Mouse (Mus musculus): ENCODE measurements at regions not wholly inside any gene's neighbourhood (a gene's known extent, or its start where the extent isn't known, plus 50 kb on each side); places are given as distances from the start of the nearest gene placed in this dataset.

DNA sequence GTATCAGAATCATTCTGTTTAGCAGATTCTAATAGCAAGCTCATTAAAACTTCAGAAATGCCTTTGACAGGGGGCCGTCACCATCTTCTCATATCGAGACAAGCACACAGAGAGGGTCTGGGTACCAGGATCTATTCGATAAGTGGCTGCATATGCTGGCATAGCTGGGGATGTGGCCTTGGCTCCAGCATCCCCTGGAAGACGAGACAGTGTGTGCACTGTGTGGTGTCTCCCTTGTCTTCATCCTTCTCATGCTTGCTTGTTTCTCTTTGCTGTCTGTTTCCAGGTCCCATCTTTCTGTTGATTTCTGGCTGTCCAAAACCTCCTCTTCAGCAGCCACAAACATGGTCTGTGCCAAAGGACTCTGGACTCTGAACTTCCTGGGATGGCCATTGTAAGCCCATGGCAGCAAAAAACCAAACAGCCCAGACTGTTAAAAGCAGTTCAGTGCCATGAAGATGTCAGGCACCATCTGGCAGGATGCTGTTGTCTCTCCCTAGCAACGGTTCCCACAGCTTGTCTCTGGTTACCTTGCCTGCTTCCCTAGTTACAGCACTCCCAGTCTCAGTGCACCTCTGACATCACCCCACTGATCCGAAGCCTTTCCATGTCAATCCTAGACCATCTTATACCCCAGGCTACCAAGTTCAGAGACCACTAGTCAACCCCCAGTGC is 56.5 kb downstream of the Kctd12 start:
- no peak for DNase-seq

DNA sequence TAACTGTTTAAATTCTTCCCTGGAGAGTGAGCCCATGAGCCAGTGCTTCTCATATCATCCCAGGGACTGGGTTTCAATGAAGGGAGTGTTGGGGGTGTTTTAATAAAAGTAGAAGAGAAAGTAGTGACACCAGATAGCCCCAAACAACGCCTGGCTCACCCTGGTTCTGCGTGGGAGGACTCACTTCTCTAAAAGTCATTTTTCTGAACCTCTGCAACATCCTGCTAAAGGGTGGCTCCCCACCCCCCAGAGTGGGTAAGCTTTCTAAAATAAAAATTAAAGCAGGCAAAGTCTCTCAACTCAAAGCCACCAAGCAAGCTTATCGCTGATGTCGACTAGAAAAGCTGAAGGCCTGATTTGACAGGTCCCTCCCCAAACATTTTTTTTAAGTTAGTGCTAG is 57.8 kb downstream of the Kctd12 start:
- DNase-seq = peak in 1 of 2 experiments; percentile 11

DNA sequence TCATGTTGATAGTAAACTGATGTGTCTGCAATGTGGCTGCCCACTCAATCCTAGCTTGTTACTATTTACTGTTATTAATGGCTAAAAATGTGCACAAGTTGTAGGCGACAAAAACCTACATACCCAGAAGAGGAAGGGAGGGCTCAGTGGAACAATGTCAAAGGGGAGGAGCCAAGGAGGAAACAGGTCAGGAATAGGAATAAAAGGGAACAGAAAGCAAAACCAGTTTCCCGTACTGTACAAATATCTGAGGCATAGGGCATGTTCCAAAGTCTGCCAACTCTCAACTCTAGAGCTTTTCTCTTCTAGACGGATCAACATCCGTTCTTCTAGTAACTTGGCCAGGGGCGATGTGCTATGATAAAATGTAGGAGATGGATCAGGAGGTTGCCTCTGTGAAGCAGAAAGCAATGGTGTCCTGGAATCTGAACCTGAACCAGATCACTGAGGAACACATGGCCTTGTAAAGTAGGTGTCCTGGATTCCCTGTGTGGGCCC is 59.9 kb downstream of the Kctd12 start:
- no peak for DNase-seq

DNA sequence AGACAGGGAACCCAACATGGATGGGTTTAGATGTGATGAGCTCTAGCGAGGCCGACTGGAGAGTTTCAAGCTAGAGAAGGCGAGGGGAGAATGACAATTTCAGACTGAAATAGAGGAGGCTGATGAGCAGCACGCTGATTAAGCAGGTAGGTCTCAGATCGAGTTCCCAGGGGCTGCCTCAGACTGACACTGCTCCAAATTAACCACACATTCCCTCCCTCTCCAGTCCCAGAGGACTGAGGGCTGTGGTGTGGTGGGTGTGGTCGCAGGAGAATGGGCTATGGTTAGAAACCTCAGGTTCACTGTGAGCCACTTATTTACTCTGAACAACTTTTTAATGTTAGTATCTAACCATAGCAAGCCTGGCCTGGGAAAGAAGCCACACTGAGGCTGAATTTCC is 62.0 kb downstream of the Kctd12 start:
- DNase-seq = no peak

DNA sequence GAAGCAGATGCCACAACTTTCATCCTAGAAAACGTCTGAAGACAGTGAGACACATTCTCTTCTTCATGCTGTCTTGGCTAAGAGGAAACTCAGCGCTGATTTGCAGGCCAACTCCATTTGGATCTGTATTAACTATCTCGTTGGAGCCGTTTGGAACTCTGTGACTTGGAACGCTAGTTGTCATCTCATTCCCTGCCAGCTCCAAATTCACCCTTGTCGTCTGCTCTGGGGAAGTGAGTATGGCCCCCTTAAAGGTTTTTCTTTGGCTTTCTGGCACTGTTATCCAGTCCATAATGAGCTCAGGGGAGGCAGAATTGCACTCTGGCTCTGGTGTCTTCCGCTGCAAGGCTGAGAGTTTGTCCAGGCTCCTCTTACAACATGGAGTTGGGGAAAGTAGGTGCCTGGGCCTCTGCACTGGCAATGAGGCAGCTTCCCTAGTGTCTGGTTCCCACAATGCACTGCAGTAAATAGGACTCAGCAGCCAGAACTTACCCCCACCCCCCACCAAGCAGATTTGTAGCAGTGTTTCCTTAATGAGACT is 63.1 kb downstream of the Kctd12 start:
- DNase-seq = no peak

DNA sequence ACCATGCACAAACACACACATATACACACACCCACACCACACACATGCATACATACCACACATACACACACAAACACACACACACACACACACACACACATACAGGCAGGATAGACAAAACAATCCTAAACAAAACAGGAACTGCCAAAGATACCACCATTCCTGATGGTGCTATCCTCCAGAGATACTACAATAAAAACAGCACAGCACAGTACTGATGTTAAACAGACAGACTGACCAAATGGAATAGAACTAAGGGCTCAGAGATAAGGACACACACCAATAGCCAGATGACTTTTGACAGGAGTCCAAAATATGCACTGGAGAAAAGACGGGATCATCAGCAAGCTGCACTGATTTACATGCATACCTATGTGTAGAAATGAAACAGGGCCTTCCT is 64.5 kb downstream of the Kctd12 start:
- DNase-seq = no peak

DNA sequence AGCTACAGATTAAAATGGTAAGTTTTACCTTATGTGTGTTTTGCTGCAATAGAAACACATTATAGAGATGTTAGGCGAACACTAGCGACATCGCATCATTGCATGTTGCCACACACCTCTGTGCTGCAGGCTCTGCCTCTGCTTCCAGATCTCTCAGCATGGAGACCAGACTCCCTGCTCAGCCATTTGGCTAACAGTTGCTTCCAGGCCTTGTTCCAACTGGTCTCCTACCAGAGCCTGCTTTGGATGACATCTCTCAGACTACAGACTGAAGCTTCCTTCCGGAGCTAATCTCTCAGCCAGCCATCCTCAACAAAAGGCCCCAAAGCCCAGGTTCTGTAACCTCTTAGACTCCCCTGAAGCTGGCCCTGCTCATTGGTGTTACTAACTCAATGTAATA is 66.5 kb downstream of the Kctd12 start:
- DNase-seq = no peak

DNA sequence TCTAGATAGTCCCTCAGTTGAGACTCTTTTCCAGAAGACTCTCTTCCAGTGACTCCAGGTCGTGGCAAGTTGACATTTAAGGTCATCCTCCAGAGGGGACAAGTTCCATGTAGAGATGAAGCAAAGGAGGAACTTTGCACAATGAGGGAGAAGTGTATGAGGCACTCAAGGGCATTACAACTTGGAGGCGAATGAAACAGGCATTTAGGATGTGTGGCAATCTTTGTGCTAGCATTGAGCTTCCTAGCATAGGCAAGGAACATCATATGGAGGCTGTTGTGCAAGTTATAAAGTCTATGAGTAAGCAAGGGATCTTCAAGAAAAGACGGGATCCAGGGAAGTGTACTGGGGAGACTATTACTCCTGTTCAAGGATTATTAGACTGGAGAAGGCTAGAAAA is 70.9 kb downstream of the Kctd12 start:
- no peak for DNase-seq

DNA sequence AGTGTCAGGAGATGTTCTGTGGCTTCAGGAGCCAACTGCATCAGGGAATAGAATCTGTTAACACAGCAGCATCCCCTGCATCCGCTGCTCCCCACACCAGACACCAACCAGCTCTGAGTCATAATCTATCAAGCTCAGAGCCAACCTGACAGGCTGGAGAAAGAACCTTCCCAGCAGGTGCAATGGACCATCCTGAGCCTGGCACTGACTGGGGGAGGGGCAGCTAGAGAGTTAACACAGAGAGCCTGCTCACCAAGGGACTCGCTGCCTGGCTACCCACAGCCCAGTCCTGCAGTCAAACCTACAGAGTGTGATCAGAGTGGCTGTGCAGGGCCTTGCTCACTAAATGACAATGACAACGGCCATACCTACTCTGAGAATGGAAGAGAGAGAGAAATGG is 73.4 kb downstream of the Kctd12 start:
- DNase-seq = no peak

DNA sequence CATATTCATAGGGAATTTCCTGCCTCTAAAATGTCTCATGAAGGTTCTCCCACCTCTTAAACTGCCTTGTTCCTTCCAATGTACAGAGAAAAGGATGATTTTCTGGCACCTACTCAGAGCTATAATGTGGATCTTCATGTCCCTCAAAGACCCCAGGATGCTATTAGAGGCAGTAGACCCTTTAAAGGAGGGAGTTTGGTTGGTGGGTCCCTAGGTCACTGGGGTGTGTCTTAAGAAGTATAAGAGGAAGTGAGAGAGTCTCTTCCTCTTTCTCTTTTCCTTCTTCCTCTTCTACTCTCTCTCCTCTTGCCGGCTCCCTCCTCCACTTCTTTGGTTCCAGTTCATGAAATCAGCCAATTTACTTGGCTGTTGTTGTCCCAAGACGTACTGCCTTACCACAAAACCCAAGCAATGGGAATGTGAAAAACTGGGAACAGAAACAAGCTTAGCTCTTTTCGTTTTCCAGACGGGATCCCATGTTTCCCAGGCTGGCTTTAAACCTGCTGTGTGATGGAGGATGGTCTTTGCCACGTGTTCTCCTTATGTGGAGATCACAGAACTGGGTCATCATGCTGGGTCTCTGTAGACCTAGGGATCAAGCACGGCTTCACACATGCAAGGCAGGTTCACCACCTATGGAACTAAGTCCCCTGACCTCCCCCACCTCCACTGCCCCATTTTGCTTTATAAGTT is 74.9 kb downstream of the Kctd12 start:
- DNase-seq = no peak

DNA sequence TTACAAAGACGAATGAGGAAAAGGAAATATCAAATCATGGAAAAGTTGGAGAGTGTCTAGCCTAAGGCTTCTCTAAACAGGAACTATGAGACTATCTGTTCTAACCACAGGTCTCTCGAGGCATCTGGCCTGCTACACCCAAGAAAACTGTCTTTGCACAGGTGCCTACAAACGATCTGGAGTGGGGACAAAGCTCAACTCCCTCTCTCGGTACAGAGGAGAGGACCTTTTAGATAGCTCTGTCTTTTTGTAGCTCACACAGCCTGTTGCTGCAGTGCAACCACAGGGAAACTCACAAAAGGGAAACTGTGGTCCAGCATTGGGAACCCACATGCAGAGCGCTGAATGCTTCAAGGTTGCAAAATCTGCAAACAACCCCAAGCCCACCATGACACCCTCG is 75.6 kb downstream of the Kctd12 start:
- DNase-seq = no peak

DNA sequence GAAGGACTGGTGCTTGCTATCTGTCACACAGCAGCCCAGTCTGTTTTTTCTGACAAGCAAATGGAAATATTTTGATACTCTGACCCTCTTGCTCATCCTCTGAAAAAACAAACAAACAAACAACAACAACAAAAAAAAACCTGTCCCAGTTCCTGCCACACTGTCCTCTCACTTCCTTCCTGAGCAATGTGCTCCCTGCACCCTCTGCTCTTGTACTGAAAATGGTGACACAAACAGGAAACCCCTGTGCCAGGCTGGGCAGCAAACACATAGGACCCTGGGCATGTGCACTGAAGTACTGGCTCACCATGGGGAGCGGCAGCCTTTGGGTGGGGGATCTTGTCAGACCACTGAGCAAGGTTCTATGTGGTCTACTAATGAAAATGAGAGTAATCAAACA is 76.2 kb downstream of the Kctd12 start:
- no peak for DNase-seq

DNA sequence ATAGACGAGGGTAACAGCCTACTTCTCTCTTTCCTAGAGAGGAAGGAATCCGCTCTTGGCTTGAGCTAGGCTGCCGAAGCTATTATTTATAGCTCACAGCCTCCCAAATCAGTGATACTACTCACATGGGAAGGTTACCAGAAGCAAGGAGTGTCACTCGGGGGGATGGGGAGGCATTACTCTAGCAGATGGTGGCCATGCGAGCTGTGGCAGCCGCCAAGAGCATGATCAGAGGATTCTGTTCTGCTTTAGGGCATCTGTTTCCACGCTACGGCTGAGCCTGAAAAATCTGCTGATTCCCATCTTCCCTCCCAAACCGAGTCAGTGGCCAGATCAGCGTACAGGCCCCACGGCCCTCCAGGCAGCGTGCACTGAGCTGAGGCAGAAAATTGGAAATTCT is 79.5 kb downstream of the Kctd12 start:
- peak; percentile 10 to 23 for DNase-seq

DNA sequence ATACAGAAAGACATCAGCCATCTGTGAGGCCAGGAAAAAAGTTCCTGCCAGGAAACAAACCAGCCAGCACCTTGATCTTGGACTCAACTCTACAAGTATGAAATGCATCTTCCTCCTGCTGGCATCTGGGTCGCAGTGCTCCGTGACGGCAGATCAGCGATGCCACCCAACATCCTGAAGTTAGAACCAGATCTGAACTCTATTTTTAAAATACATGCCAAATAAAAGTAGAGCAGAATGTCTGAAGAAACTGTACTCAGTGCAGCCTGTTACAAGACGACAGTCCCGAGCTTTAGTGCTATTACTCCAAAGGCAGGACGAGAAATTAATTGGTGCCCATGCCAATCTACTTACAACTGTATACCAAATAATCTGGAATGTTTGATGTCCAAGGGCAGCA is 80.2 kb downstream of the Kctd12 start:
- DNase-seq = no peak

DNA sequence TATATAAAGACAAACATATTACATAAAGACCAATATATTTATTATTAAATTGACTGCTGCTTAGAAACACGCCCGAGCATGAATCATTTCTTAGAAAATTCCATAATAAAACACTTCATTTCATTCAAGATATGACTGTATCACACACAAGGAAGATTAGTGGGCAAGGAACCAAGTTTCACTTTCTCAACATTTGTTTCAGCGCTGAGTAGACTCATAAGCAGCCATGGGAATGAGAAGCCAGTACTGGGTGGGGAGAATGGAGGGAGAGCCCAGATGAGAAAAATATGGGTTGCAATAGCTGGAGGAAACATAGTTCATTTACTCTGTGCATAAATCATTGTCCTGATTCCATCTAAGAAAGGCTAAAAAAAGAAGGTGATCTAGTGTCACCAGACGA is 84.0 kb downstream of the Kctd12 start:
- no peak for DNase-seq

DNA sequence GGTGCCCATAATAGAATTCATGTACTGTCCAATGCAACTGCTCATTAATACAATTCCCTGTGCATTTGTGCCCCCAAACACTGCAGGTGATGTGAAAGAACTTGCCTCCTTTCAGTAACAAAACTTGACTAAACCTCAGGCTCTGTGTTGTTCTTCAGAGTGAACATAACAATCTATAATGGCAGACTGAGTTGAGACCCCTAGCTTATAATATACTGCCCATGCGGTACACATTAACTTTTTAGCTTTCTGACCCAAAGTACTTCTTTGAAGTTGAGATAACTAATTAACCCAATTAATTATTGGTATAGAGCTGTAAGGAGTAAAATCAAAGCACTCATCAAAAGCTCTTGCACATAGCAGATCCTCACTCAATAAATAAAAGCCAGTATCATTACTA is 85.4 kb downstream of the Kctd12 start:
- DNase-seq = no peak

DNA sequence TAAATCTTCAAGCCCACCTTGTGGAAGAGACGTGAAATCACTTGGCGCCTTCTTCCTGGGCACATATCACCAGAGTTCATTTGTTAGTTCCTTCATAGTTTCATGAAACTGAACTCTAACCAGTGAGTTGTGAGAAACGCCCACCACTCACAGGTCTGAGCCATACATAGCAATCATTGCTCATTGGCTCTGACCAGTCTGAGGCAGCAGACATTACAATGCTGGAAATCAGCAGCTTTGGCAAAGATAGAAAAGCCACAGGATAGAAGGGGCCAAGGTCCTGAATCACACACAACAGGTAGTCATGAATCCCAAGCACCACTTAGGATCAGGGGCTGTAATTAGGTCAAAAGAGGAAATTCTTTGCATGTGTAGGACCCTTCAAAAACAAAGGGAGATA is 85.9 kb downstream of the Kctd12 start:
- no peak for DNase-seq

DNA sequence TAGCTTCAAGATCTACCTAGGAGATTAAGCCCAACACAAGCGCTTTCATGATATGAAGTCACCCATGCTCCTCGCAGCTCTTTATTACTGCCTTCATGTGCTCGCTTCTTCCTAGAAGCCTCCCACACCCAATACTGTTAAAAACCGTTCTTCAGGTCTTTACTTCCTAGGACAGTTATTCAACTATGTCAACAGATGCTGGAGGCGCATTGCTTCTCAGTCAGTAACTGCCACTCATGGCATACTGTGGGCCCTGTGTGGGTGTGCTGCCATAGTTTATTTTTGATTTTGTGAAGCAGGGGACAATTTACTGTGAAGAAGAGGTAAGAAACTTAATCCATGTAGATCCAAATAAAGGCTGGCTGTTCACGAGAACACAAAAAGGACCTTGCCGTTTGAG is 89.2 kb downstream of the Kctd12 start:
- no peak for DNase-seq

DNA sequence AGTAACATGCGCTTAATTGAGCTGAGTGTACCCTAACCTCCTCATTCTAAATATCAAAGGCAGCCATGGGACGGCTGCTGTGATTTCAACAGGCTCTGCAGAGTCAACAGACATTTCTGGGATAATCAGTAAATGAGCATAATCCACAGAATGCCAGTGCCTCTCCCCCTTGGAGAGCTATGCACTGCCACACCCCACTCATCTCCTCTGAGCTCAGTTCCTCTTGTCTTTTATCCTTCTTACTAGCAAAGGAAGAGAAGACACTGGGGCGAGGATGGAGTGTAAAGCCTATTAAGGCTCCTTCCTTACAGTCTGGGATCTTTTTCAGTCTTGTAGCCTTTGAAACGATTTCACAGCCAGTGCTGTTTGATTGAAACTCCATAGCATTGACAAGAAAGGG is 90.9 kb downstream of the Kctd12 start:
- no peak for DNase-seq

DNA sequence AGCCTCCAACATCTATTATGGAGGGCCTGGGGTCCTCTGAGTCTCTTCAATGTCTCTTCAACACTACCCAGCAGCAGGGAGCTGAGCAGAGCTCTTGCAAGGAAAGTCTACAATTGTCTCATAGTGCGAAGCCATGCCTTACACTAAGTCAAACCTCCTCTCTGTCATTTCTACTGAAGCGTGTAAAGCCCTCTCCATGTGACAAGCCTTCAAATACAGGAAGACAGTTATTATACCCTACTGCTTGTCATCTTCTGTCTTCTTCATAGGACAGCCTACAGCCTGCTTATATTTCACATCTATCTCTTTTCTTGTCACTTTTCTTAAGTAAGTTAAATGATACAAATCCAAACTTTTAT is 97.2 kb downstream of the Kctd12 start:
- DNase-seq = no peak

DNA sequence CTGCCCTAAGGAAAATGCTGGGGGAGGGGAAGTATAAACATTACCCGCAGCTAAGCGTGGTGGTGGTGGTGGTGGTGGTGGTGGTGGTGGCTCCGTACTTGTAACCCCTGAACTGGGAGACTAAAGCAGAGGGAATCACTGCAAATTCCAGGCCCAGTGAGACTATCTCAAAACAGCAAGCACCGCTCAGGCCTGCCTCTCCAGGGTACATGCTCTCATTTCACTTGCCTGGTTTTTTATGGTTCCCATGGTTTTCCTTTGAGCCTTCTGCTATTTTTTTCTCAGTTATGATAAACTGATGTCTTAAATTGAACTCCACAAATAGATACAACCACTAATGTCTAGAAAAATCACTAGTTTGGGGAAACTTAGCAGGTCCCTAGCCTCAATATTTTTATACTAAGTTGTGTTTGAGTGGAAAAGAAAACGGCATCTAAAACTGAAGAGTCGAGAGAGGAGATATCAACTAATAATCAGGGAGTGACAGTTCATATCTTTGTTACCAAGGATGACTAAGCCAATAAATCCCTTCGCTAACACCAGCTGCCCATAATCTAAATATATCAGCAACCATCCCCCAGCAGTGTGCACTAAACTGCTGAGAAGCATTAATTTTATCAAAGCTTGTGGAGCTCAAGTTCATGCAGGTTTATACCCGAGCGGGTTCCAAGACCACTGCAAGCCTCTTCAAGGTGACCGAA is 97.7 kb downstream of the Kctd12 start:
- DNase-seq = no peak

DNA sequence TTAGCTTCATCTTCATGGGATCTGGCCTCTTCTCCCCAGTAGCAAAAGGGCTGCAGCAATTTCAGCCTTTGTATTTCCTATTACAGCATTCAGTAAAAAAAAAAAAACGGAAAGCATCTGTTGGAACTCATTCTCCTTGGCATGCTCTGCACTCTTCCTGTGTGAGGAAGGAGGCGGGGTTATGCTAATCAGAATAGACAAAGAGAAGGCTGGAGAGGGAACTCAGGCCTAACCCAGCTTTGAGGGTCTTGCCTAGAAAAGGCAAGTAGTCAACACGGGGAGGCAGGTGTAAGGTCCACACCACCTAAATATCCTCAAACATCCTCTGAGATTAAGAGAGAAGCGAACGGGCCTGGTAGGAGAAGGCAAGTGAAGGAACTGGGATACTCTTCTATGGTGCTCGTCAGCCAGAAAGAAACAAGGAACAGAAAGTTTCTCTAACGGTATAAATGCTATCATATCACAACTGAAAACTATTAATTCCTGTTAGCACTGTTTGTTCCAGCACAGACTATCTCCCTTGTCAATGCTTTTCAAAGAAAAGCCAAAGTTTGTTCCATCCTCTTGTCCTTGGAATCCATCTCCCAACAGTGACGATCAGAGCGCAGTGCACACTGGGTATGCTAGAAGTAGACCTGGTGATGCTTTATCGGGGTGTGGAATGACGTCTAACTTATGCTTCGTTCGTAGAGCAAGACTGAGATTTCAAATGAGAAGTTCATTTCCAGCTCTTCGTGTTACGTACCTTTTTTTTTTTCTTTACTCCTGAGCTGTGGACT is 98.9 kb downstream of the Kctd12 start:
- DNase-seq = peak in 1 of 2 experiments; percentile 31

DNA sequence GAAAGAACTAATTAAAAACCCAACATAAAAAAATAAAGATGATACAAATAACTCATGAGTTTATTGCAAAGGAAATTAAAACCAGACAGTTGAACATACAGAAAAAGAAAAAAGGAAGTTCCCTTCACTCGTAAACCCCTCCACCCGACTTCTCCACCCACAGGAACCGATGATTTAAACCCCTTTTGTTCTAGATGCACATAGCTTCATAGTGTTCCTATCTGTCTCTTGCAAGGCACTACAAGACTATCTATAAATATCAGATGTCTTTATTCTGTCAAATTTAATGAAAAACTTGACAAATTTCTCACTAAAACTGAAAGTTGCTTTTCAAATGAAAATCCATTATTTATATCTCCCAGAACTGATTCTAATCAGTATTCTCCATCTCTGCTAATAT is 100.2 kb downstream of the Kctd12 start:
- no peak for DNase-seq
